Mouse (Mus musculus) thymus, postnatal 14 days (tissue): ENCODE results near the gene Sfi1.
"Not testable (repeated sequence)": the region's sequence is repeated elsewhere in the genome, so short reads cannot be mapped to it uniquely, and the experiment has no call there.

Source experiments
- DNase-seq: peaks from one replicate; pipeline ENCODE4 v3.0.0; 2021

Sfi1 gene

GRCm38 (mm10) chr11:3193363-3193762, at the start of gene Sfi1:
Sfi1 (minus strand) TSS chr11:3193463.
- no peak for DNase-seq

GRCm38 (mm10) chr11:3242395-3242794, 49.1 kb upstream of the Sfi1 start:
- no peak for DNase-seq

GRCm38 (mm10) chr11:3235277-3235676, 42.0 kb upstream of the Sfi1 start:
- DNase-seq: no peak

GRCm38 (mm10) chr11:3233704-3234103, 40.4 kb upstream of the Sfi1 start:
- DNase-seq: no peak

- DNase-seq: no peak
These were observed 39.0 kb upstream of the Sfi1 start for GRCm38 (mm10) chr11:3232248-3232647.

GRCm38 (mm10) chr11:3227113-3227512, 33.9 kb upstream of the Sfi1 start:
- DNase-seq: no peak

- DNase-seq: no peak
These were observed 29.8 kb upstream of the Sfi1 start for GRCm38 (mm10) chr11:3223105-3223504.

- DNase-seq: no peak
These were observed 19.3 kb upstream of the Sfi1 start for GRCm38 (mm10) chr11:3212526-3212925.

- DNase-seq: no peak
These were observed 13.5 kb upstream of the Sfi1 start for GRCm38 (mm10) chr11:3206783-3207182.

GRCm38 (mm10) chr11:3205207-3205606, 11.9 kb upstream of the Sfi1 start:
- no peak for DNase-seq

- no peak for DNase-seq
These were observed 10.5 kb upstream of the Sfi1 start for GRCm38 (mm10) chr11:3203771-3204170.

GRCm38 (mm10) chr11:3202781-3203441, 9.6 kb upstream of the Sfi1 start:
- peak; percentile 70 for DNase-seq

- DNase-seq: peak; percentile 88
These were observed 9.0 kb upstream of the Sfi1 start, which contains the start of gene Eif4enif1 for GRCm38 (mm10) chr11:3202231-3202701. Eif4enif1 (plus strand) TSS chr11:3202392.

GRCm38 (mm10) chr11:3201326-3202230, 8.3 kb upstream of the Sfi1 start:
- DNase-seq: no peak

GRCm38 (mm10) chr11:3200636-3201035, 7.4 kb upstream of the Sfi1 start:
- not testable (repeated sequence) for DNase-seq

- peak; percentile 25 for DNase-seq
These were observed 10.6 kb downstream of the Sfi1 start for GRCm38 (mm10) chr11:3182707-3183106.

- DNase-seq: not testable (repeated sequence)
These were observed 11.3 kb downstream of the Sfi1 start for GRCm38 (mm10) chr11:3181971-3182370.

- peak; percentile 66 for DNase-seq
These were observed 12.0 kb downstream of the Sfi1 start for GRCm38 (mm10) chr11:3181250-3181649.

- DNase-seq: not testable (repeated sequence)
These were observed 12.6 kb downstream of the Sfi1 start for GRCm38 (mm10) chr11:3180510-3181160.

GRCm38 (mm10) chr11:3179726-3180092, 13.6 kb downstream of the Sfi1 start:
- peak; percentile 28 for DNase-seq

GRCm38 (mm10) chr11:3178968-3179725, 14.1 kb downstream of the Sfi1 start:
- DNase-seq: peak; percentile 36
